Mouse (Mus musculus): ENCODE measurements around the gene Map3k15. TPM values are rescaled to one million over a fixed set of nuclear protein-coding genes. Genes with fewer than 3 reads are reported as not detected.

Gene Map3k15
- total RNA-seq, 2 experiments from 2014 or later, result 1.3 to 1.5 TPM

- no peak for DNase-seq (ENCODE audit: low spot score in 2 of 2)
Measured at GRCm38 (mm10) chrX:160134136-160134843, 146.1 kb downstream of the Map3k15 start.

DNA sequence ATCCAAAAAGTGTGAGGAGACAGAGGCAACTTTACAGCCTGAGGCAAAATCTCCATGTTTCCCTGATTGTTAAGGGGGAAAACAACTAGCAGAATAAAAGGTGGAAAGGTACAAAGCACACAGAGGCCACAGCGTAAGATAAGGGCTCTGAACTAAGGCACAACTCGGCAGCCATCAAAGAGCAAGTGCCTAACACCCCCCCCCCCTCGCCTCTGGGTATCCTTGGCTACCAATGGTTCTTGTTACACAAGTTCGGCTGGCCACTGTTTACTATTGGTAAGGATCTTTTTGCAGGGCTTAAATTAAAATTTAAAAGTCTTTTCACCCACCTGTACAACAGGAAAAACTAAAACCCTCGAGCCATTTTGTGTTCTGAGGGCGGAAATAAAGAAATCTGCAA lies 147.5 kb downstream of the Map3k15 start:
- no peak for DNase-seq (ENCODE audit: low spot score in 2 of 2)

DNA sequence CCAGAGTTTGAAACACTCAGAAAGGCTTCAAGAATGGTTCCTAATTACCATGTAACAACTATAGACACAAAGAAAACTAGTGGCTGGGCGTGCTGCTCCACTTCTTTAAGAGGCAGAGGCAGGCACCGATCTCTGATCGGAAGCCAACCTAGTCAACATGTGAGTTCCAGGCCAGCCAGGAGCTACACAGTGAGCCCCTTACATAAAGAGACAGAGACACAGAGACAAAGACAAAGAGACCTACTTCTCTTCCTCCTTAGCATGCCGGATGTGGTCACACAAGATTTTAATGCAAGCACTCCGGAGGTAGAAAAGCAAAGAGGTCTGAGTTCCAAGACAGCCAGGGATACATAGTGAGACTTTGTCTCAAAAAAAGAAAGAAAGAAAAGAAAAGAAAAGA lies 147.9 kb downstream of the Map3k15 start:
- DNase-seq (ENCODE audit: low spot score in 2 of 2), result no peak

DNA sequence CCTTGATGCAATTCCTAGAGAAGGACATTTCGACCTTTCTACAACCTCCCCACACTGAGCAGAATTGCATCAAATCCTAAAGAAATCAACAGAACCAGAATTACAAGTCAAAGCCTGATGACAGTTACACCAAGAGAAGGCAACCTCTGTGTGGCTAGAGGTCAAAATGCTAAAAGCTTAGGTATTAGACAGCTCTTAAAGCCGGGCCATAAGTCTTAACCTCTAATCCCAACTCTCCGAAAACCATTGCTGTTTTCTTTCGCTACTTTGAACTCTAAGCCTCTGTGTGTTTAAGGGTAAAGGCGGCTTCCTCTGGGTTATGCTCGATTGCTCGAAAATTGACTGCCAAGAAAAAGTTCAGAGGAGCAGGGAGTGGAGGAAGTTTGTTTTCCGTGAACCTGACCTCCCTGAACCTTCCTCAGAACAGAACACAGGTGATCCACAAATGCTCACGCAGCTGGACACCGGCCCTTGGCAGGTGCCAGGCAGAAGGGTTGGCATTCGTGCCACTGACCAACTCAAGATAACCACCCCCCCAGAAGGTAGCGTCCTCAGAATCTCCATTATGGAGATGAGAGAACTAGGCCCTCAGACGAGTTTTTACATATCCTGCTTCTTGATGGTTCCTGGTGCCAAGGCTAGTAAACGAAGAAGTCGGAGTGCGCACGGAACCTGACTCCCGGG lies 149.1 kb downstream of the Map3k15 start:
- no peak for DNase-seq (ENCODE audit: low spot score in 2 of 2)

DNA sequence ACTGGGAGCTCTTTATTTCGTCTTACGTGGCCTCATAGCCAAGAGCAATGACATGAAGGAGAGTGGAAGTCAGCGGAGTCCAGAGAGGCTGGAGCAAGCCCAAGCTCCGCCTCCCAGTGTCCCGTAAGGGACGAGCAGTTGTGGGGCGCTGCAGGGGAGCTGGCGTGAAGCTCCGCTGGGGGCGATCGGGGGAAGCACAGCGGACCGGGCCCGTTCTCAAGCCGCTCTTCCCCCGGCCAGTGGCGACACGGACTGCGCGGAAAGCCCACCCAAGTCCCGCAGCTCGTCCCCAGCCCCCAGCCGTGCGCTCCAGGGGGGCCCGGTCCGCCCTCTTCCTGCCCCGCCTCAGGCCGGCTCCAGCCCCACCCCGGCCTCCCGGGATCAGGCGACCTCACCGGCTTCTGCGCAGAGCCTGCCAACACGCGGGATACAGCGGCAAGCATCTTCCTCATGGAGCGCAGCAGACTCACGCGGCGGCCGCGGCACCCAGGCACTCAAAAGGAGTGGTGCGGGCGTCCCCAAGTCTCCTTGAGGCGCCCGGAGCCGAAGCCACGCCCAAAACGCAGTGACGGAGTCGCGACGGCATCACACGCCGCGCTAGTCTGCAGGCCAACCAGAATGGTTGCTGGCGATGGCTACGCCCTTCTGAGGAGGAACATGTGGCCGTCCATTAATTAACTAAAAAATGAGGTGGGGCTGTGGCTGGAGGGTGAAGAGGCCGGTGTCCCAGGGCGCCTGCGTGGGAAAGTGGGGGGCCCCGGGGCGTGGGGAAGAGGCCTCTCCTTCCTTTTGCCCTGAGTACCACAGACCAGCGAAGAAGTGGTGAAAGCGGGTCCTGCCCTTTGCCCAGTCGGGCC lies 149.9 kb downstream of the Map3k15 start, which contains the start of gene Pdha1:
Pdha1 (minus strand) TSS at position 553 of the 857 bp plus-strand sequence.
- DNase-seq (ENCODE audit: low spot score in 2 of 2), result peak; percentile 78 to 86

GRCm38 (mm10) chrX:160146806-160147205 lies 158.6 kb downstream of the Map3k15 start:
- no peak for DNase-seq (ENCODE audit: low spot score in 2 of 2)

- DNase-seq (ENCODE audit: low spot score in 2 of 2), result no peak
Measured at GRCm38 (mm10) chrX:160147406-160147805, 159.2 kb downstream of the Map3k15 start.

GRCm38 (mm10) chrX:160148859-160149258 lies 160.6 kb downstream of the Map3k15 start:
- no peak for DNase-seq (ENCODE audit: low spot score in 2 of 2)

GRCm38 (mm10) chrX:160153147-160153815 lies 165.0 kb downstream of the Map3k15 start:
- peak in 1 of 2 experiments; percentile 4 for DNase-seq (ENCODE audit: low spot score in 2 of 2)

DNA sequence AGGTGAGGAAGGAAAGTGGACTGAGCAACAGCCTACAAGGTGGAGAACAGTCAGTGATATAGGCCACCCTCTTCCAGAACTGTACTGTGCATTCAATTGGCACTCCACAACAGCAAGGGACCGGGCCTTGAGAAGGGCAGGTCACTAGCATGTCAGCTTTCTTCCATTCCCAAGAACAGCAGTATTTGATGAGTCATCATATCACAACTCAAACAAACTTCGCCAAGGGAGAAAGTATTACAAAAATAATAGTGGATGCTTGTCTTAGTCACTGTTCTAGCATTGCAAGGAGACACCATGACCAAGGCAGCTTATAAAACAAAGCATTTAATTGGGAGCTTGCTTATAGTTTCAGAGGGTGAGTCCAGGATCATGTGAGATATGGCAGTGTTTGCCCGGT lies 176.0 kb downstream of the Map3k15 start:
- DNase-seq (ENCODE audit: low spot score in 2 of 2), result no peak

DNA sequence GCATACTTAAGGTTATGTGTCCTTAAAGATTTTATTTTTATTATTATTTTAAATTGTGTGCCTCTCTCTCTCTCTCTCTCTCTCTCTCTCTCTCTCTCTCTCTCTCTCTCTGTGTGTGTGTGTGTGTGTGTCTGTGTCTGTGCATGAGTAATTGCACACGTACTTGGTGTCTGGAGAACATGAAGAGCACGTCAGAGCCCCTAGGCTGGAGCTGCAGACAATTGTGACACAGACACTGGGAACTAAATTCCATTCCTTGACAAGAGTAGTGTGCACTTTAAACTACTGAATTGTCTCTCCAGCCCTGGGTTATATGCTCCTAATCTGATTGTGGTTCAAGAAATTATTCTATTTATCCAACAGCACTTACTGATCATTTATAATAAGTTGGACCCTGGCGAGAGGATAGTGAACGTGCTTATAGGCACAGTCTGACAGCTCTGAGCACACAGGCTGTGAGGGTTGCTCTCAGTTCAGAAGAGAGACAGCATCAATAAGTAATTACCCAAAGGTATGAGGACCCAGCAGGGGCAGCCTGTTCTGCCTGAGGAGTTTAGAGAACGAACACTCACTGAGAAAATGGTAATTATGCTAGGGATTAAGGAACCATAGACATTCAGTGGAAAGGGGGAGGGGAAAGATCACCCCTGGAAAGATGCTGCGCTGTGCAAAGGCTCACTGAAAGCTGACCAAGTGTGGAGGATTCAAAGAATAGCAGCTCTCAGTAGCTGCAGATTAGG lies 178.2 kb downstream of the Map3k15 start:
- DNase-seq (ENCODE audit: low spot score in 2 of 2), result no peak

DNA sequence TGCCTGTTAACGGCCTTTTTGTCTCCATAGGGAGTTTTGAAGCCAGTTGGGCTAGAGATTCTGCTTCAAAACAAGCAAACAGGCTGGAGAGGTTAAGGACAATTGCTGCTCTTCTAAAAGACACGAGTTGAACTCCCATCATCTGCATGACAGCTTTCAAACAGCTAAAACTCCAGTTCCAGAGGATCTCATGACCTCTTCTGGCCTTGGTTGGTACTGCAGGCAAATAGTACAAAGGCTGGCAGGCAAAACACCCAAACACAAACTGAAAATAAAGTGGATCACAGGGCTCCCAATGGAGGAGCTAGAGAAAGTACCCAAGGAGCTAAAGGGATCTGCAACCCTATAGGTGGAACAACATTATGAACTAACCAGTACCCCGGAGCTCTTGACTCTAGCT lies 181.9 kb downstream of the Map3k15 start:
- peak; percentile 40 to 79 for DNase-seq (ENCODE audit: low spot score in 2 of 2)

Other genes with a start within 250 kb of the Map3k15 start
- 100 to 1,000 TPM; 224 to 234 TPM for gene Pdha1, start 150.0 kb downstream of the Map3k15 start, total RNA-seq (2021)